8 mouse cellular contexts compared by ENCODE assay signal in genomic region chr7:44866276-44867009, GRCm38 (mm10). TPM values are rescaled to one million over a fixed set of nuclear protein-coding genes. Genes with fewer than 3 reads are reported as not detected.
A peak's percentile ranks its signal among the peaks of the same experiment; 100 is the strongest.
DNase-seq lines count a peak whose midpoint lies in the region; ATAC-seq lines count a peak whose summit lies in the region.

No protein-coding gene starts in this region.

- H3K36me3 ChIP-seq in embryonic facial prominence, embryonic 12.5 days = peaks cover 58% of the 10 kb centered on the region
- peaks cover 52% of the 10 kb centered on the region for H3K36me3 ChIP-seq in heart, embryonic 14.5 days (ENCODE audit: control insufficient read depth, insufficient read depth, low read length)
- H3K36me3 ChIP-seq in stomach, embryonic 16.5 days (ENCODE audit: control insufficient read depth, insufficient read depth, low read length) = peaks cover 27% of the 10 kb centered on the region

- H3K4me2 ChIP-seq in embryonic facial prominence, embryonic 12.5 days (replicated peaks) = peak overlapping the region; percentile 95
- H3K4me2 ChIP-seq in heart, embryonic 14.5 days (ENCODE audit: low read length) = peak overlapping the region; percentile 92
- H3K4me2 ChIP-seq in stomach, embryonic 16.5 days (ENCODE audit: low read depth, low read length) = peak overlapping the region; percentile 90

- H3K9me3 ChIP-seq in embryonic facial prominence, embryonic 12.5 days = no peaks in the 10 kb centered on the region
- no peaks in the 10 kb centered on the region for H3K9me3 ChIP-seq in heart, embryonic 14.5 days (ENCODE audit: control insufficient read depth, low read length)
- no peaks in the 10 kb centered on the region for H3K9me3 ChIP-seq in stomach, embryonic 16.5 days (replicated peaks; ENCODE audit: control insufficient read depth, low read length)

- no peaks in the 10 kb centered on the region for H3K27me3 ChIP-seq in embryonic facial prominence, embryonic 12.5 days
- H3K27me3 ChIP-seq in heart, embryonic 14.5 days (ENCODE audit: control insufficient read depth, insufficient read depth, low read length) = no peaks in the 10 kb centered on the region
- no peaks in the 10 kb centered on the region for H3K27me3 ChIP-seq in stomach, embryonic 16.5 days (ENCODE audit: control insufficient read depth, insufficient read depth, low read length)

- DNase-seq in cerebellum, adult 8-10 months = peak; percentile 46
- no peak for DNase-seq in cerebellum, adult 11 months
- DNase-seq in kidney, postnatal 10 days = peak; percentile 81
- peak; percentile 73 for DNase-seq in lung, postnatal 36 days

- 0 out of 2 replicates have a peak overlapping the region, but pooled peaks have one; percentile 17 for H3K27ac ChIP-seq in embryonic facial prominence, embryonic 12.5 days
- peak overlapping the region; percentile 79 to 100 for H3K27ac ChIP-seq in heart, embryonic 14.5 days (replicated peaks in 1 of 2; ENCODE audit: control insufficient read depth in 1 of 2, insufficient read depth in 1 of 2, low read depth in 2 of 2, low read length in 2 of 2)
- H3K27ac ChIP-seq in stomach, embryonic 16.5 days (ENCODE audit: low read length) = peak overlapping the region; percentile 74

- H3K9ac ChIP-seq in embryonic facial prominence, embryonic 12.5 days = peak overlapping the region; percentile 99
- H3K9ac ChIP-seq in heart, embryonic 14.5 days (ENCODE audit: low read length) = peak overlapping the region; percentile 97
- peak overlapping the region; percentile 100 for H3K9ac ChIP-seq in stomach, embryonic 16.5 days (ENCODE audit: low read length)

- H3K4me1 ChIP-seq in embryonic facial prominence, embryonic 12.5 days = peaks cover 46% of the 10 kb centered on the region
- peaks cover 40 to 56% of the 10 kb centered on the region in 2 experiments for H3K4me1 ChIP-seq in heart, embryonic 14.5 days (ENCODE audit: control insufficient read depth in 2 of 2, insufficient read depth in 2 of 2, low read length in 2 of 2)
- peaks cover 46% of the 10 kb centered on the region for H3K4me1 ChIP-seq in stomach, embryonic 16.5 days (ENCODE audit: control insufficient read depth, insufficient read depth, low read length)

- ATAC-seq in embryonic facial prominence, embryonic 12.5 days (ENCODE audit: insufficient number of reproducible peaks, insufficient read depth, low FRiP score, low TSS enrichment) = no peak
- ATAC-seq in heart, embryonic 14.5 days (ENCODE audit: insufficient number of reproducible peaks, insufficient read depth, low FRiP score, low read depth) = peak; percentile 15; the same call in 1 of the 2 replicates
- peak; percentile 10 for ATAC-seq in stomach, embryonic 16.5 days (ENCODE audit: insufficient read depth, low FRiP score)
- no peak for ATAC-seq in erythroid progenitor cell, adult 5-6 weeks (replicated peaks; ENCODE audit: low FRiP score, poor library complexity, severe bottlenecking)

- peak overlapping the region; percentile 86 for H3K4me3 ChIP-seq in embryonic facial prominence, embryonic 12.5 days
- H3K4me3 ChIP-seq in heart, embryonic 14.5 days (ENCODE audit: control insufficient read depth in 1 of 2, insufficient read depth in 1 of 2, low read depth in 1 of 2, low read length in 2 of 2) = peak overlapping the region; percentile 2 to 77; a peak in 3 of 4 replicates
- H3K4me3 ChIP-seq in stomach, embryonic 16.5 days (replicated peaks; ENCODE audit: low read length) = peak overlapping the region; percentile 91

- 70% methylated on average over 15 of the region's 15 CpGs for WGBS in embryonic facial prominence, embryonic 12.5 days
- WGBS in heart, embryonic 14.5 days = 36% methylated on average over 15 of the region's 15 CpGs
- 37% methylated on average over 15 of the region's 15 CpGs for WGBS in stomach, embryonic 16.5 days

RNA-seq across cellular contexts. Expression of gene Ptov1, which starts 3.1 kb away (rescaled TPM):
- polyA plus RNA-seq in embryonic facial prominence, embryonic 12.5 days (2016; fragmentation: Nextera tagmentation; extraction: Ambion mirVana) = 696 and 750 TPM in 2 replicates
- polyA plus RNA-seq in heart, embryonic 14.5 days (2014; fragmentation: Nextera tagmentation; extraction: Ambion mirVana) = 279 and 310 TPM in 2 replicates
- 150 and 156 TPM in 2 replicates for polyA plus RNA-seq in stomach, embryonic 16.5 days (2015; fragmentation: Nextera tagmentation; extraction: Ambion mirVana)
- 16.9 and 18.4 TPM in 2 replicates for total RNA-seq in erythroid progenitor cell, adult 5-6 weeks (2015; ENCODE audit: low replicate concordance)
- 1.8 and 4.8 TPM in 2 replicates for total RNA-seq in erythroid progenitor cell, adult 5-6 weeks (2017; ENCODE audit: low replicate concordance)

RNA-seq across cellular contexts. Expression of gene Pnkp, which starts 9.5 kb away (rescaled TPM):
- 29.0 and 30.4 TPM in 2 replicates for polyA plus RNA-seq in embryonic facial prominence, embryonic 12.5 days (2016; fragmentation: Nextera tagmentation; extraction: Ambion mirVana)
- polyA plus RNA-seq in heart, embryonic 14.5 days (2014; fragmentation: Nextera tagmentation; extraction: Ambion mirVana) = 19.4 and 22.7 TPM in 2 replicates
- polyA plus RNA-seq in stomach, embryonic 16.5 days (2015; fragmentation: Nextera tagmentation; extraction: Ambion mirVana) = 32.6 and 34.8 TPM in 2 replicates
- 29.6 and 36.0 TPM in 2 replicates for total RNA-seq in erythroid progenitor cell, adult 5-6 weeks (2015; ENCODE audit: low replicate concordance)
- total RNA-seq in erythroid progenitor cell, adult 5-6 weeks (2017; ENCODE audit: low replicate concordance) = 30.9 and 58.2 TPM in 2 replicates

RNA-seq across cellular contexts. Expression of gene Tbc1d17, which starts 17.6 kb away (rescaled TPM):
- polyA plus RNA-seq in embryonic facial prominence, embryonic 12.5 days (2016; fragmentation: Nextera tagmentation; extraction: Ambion mirVana) = 94.3 and 105 TPM in 2 replicates
- 44.5 and 53.5 TPM in 2 replicates for polyA plus RNA-seq in heart, embryonic 14.5 days (2014; fragmentation: Nextera tagmentation; extraction: Ambion mirVana)
- 71.7 and 74.1 TPM in 2 replicates for polyA plus RNA-seq in stomach, embryonic 16.5 days (2015; fragmentation: Nextera tagmentation; extraction: Ambion mirVana)
- 6.8 and 58.3 TPM in 2 replicates for total RNA-seq in erythroid progenitor cell, adult 5-6 weeks (2015; ENCODE audit: low replicate concordance)
- total RNA-seq in erythroid progenitor cell, adult 5-6 weeks (2017; ENCODE audit: low replicate concordance) = 18.0 and 35.8 TPM in 2 replicates

RNA-seq across cellular contexts. Expression of gene Akt1s1, which starts 17.7 kb away (rescaled TPM):
- 116 and 120 TPM in 2 replicates for polyA plus RNA-seq in embryonic facial prominence, embryonic 12.5 days (2016; fragmentation: Nextera tagmentation; extraction: Ambion mirVana)
- 33.4 and 61.6 TPM in 2 replicates for polyA plus RNA-seq in heart, embryonic 14.5 days (2014; fragmentation: Nextera tagmentation; extraction: Ambion mirVana)
- 73.5 and 83.1 TPM in 2 replicates for polyA plus RNA-seq in stomach, embryonic 16.5 days (2015; fragmentation: Nextera tagmentation; extraction: Ambion mirVana)
- 1.8 and 3.8 TPM in 2 replicates for total RNA-seq in erythroid progenitor cell, adult 5-6 weeks (2015; ENCODE audit: low replicate concordance)
- 3.7 and 27.8 TPM in 2 replicates for total RNA-seq in erythroid progenitor cell, adult 5-6 weeks (2017; ENCODE audit: low replicate concordance)

RNA-seq across cellular contexts. Expression of gene Med25, which starts 26.1 kb away (rescaled TPM):
- 113 and 123 TPM in 2 replicates for polyA plus RNA-seq in embryonic facial prominence, embryonic 12.5 days (2016; fragmentation: Nextera tagmentation; extraction: Ambion mirVana)
- polyA plus RNA-seq in heart, embryonic 14.5 days (2014; fragmentation: Nextera tagmentation; extraction: Ambion mirVana) = 52.6 and 59.5 TPM in 2 replicates
- 89.9 and 94.0 TPM in 2 replicates for polyA plus RNA-seq in stomach, embryonic 16.5 days (2015; fragmentation: Nextera tagmentation; extraction: Ambion mirVana)
- 10.1 and 18.0 TPM in 2 replicates for total RNA-seq in erythroid progenitor cell, adult 5-6 weeks (2015; ENCODE audit: low replicate concordance)
- 8.0 and 11.3 TPM in 2 replicates for total RNA-seq in erythroid progenitor cell, adult 5-6 weeks (2017; ENCODE audit: low replicate concordance)

Comparison
In these comparisons a context has a peak if more than half of its experiments do, and no peak if none do; other contexts are left out.
1. ATAC-seq: peak in heart, embryonic 14.5 days (single experiment) and stomach, embryonic 16.5 days (single experiment); none in embryonic facial prominence, embryonic 12.5 days (single experiment) and erythroid progenitor cell, adult 5-6 weeks (single experiment).
2. H3K27ac ChIP-seq: peak in every context shown above with its lines; median percentile 90 in heart, embryonic 14.5 days; 74 in stomach, embryonic 16.5 days; 17 in embryonic facial prominence, embryonic 12.5 days.
3. H3K4me3 ChIP-seq: peak in every context shown above with its lines; median percentile 91 in stomach, embryonic 16.5 days; 86 in embryonic facial prominence, embryonic 12.5 days; 40 in heart, embryonic 14.5 days.
4. Peak in every context shown above with its lines, with median percentiles within 50 percentile points of each other: H3K4me2 ChIP-seq and H3K9ac ChIP-seq.